Comparison of ENCODE assay signal across 7 mouse cellular contexts in genomic region chr10:4128411-4128810, GRCm38 (mm10).
A peak's percentile ranks its signal among the peaks of the same experiment; 100 is the strongest.
DNase-seq lines count a peak whose midpoint lies in the region; ATAC-seq and TF ChIP-seq lines count a peak whose summit lies in the region.

No protein-coding gene starts in this region.

- no peak for TF ChIP-seq EP300 in CH12.LX (IDR thresholded peaks at IDR 0.05; ENCODE audit: low read length)

- in situ Hi-C loops in CH12.LX (cut with MboI; ENCODE audit: low pct_ligation_motif_present, low pct_unique_long_range_greater_than_20kb, low sequenced_read_pairs), result no loop called here

- TF ChIP-seq POLR2A in CH12.LX (IDR thresholded peaks at IDR 0.05; ENCODE audit: low read depth, low read length), result no peak

- DNase-seq in CH12.LX (ENCODE audit: extremely low read depth), result peak; percentile 48
- peak; percentile 62 to 63 for DNase-seq in kidney, postnatal 25 days
- no peak for DNase-seq in ovary, postnatal 10 days (ENCODE audit: low spot score)
- DNase-seq in testis, postnatal 14 days (ENCODE audit: low spot score), result no peak

- ATAC-seq in hindbrain, embryonic 16.5 days, result 0 out of 2 replicates have a peak, but pooled peaks have one; percentile 2
- ATAC-seq in hindbrain, embryonic 12.5 days (ENCODE audit: low FRiP score), result no peak
- peak; percentile 44 for ATAC-seq in common myeloid progenitor, adult 5-6 weeks (replicated peaks; ENCODE audit: low read depth, poor library complexity, severe bottlenecking)

- no peaks in the 10 kb centered on the region for H3K36me3 ChIP-seq in hindbrain, embryonic 16.5 days (ENCODE audit: control insufficient read depth, insufficient read depth, low read length)
- no peaks in the 10 kb centered on the region for H3K36me3 ChIP-seq in hindbrain, embryonic 12.5 days
- H3K36me3 ChIP-seq in CH12.LX (replicated peaks in 1 of 2; ENCODE audit: control insufficient read depth in 1 of 2, insufficient read depth in 1 of 2, low read length in 1 of 2), result peaks cover 23 to 85% of the 10 kb centered on the region in 2 experiments

- H3K4me1 ChIP-seq in hindbrain, embryonic 16.5 days (ENCODE audit: control insufficient read depth, insufficient read depth, low read depth, low read length), result no peaks in the 10 kb centered on the region; the same call in 1 of the 2 replicates
- peaks cover 16% of the 10 kb centered on the region for H3K4me1 ChIP-seq in hindbrain, embryonic 12.5 days
- H3K4me1 ChIP-seq in CH12.LX (ENCODE audit: control insufficient read depth in 1 of 2, insufficient read depth in 2 of 2), result peaks cover 14 to 56% of the 10 kb centered on the region in 2 experiments

- no peak overlapping the region for H3K4me3 ChIP-seq in hindbrain, embryonic 16.5 days (ENCODE audit: low read length)
- no peak overlapping the region for H3K4me3 ChIP-seq in hindbrain, embryonic 12.5 days
- no peak overlapping the region for H3K4me3 ChIP-seq in CH12.LX (replicated peaks in 1 of 3; ENCODE audit: low read depth in 2 of 3, low read length in 2 of 3, poor library complexity in 1 of 3)

- H3K9ac ChIP-seq in hindbrain, embryonic 16.5 days (ENCODE audit: low read depth, low read length), result no peak overlapping the region
- no peak overlapping the region for H3K9ac ChIP-seq in hindbrain, embryonic 12.5 days
- no peak overlapping the region for H3K9ac ChIP-seq in CH12.LX (ENCODE audit: insufficient read depth, low read depth)

- H3K4me2 ChIP-seq in hindbrain, embryonic 16.5 days (ENCODE audit: low read length), result no peak overlapping the region
- H3K4me2 ChIP-seq in hindbrain, embryonic 12.5 days (replicated peaks), result no peak overlapping the region
- no peak overlapping the region for H3K4me2 ChIP-seq in CH12.LX (ENCODE audit: insufficient read depth, low read depth, poor library complexity, severe bottlenecking)

- H3K27ac ChIP-seq in hindbrain, embryonic 16.5 days (ENCODE audit: low read depth, low read length), result no peak overlapping the region
- no peak overlapping the region for H3K27ac ChIP-seq in hindbrain, embryonic 12.5 days
- H3K27ac ChIP-seq in CH12.LX (ENCODE audit: insufficient read depth, low read depth), result no peak overlapping the region

- WGBS in hindbrain, embryonic 16.5 days, result 68% methylated on average over 10 of the region's 10 CpGs
- 75% methylated on average over 10 of the region's 10 CpGs for WGBS in hindbrain, embryonic 12.5 days

- H3K9me3 ChIP-seq in hindbrain, embryonic 16.5 days (ENCODE audit: control insufficient read depth, low read length), result no peaks in the 10 kb centered on the region
- no peaks in the 10 kb centered on the region for H3K9me3 ChIP-seq in hindbrain, embryonic 12.5 days (replicated peaks)
- no peaks in the 10 kb centered on the region for H3K9me3 ChIP-seq in CH12.LX (replicated peaks; ENCODE audit: low read length)

- no peak for TF ChIP-seq RAD21 in CH12.LX (IDR thresholded peaks at IDR 0.05; ENCODE audit: low read depth, low read length)

- no peak for TF ChIP-seq CTCF in CH12.LX (conservative IDR thresholded peaks at IDR 0.05 in 1 of 2, IDR thresholded peaks at IDR 0.05 in 1 of 2; ENCODE audit: low read depth in 2 of 2, low read length in 2 of 2)

- no peaks in the 10 kb centered on the region for H3K27me3 ChIP-seq in hindbrain, embryonic 16.5 days (replicated peaks; ENCODE audit: control insufficient read depth, insufficient read depth, low read length)
- H3K27me3 ChIP-seq in hindbrain, embryonic 12.5 days, result no peaks in the 10 kb centered on the region
- H3K27me3 ChIP-seq in CH12.LX (replicated peaks), result no peaks in the 10 kb centered on the region

- H3K79me2 ChIP-seq in CH12.LX (replicated peaks; ENCODE audit: control insufficient read depth, extremely low read depth, insufficient read depth, poor library complexity, severe bottlenecking), result no peaks in the 10 kb centered on the region

- dilution Hi-C loops in CH12.LX (cut with MboI; ENCODE audit: extremely low pct_ligation_motif_present, extremely low pct_unique_long_range_greater_than_20kb, low sequenced_read_pairs), result no loop called here

TF ChIP-seq in CH12.LX, 34 proteins besides CTCF, POLR2A, EP300 and RAD21:
- TF ChIP-seq BHLHE40 (IDR thresholded peaks at IDR 0.05; ENCODE audit: low read depth, low read length) (peak; percentile 40; the same call in 1 of the 2 replicates), MEF2A (IDR thresholded peaks at IDR 0.05; ENCODE audit: borderline replicate concordance, low read depth, low read length) (no peak)
TF ChIP-seq in CH12.LX: peak in this region for 1.

Comparison
In these comparisons a context has a peak if more than half of its experiments do, and no peak if none do; other contexts are left out.
1. DNase-seq: peak in CH12.LX (single experiment) and kidney, postnatal 25 days (2 of 2); none in ovary, postnatal 10 days (single experiment) and testis, postnatal 14 days (single experiment).